Mouse (Mus musculus): ENCODE results near the gene Col27a1. TPM values are rescaled to one million over a fixed set of nuclear protein-coding genes. Genes with fewer than 3 reads are reported as not detected.

Col27a1 gene
- polyA plus RNA-seq (2014; fragmentation: Nextera tagmentation; extraction: Ambion mirVana): 2.0 and 2.6 TPM in 2 replicates

DNA sequence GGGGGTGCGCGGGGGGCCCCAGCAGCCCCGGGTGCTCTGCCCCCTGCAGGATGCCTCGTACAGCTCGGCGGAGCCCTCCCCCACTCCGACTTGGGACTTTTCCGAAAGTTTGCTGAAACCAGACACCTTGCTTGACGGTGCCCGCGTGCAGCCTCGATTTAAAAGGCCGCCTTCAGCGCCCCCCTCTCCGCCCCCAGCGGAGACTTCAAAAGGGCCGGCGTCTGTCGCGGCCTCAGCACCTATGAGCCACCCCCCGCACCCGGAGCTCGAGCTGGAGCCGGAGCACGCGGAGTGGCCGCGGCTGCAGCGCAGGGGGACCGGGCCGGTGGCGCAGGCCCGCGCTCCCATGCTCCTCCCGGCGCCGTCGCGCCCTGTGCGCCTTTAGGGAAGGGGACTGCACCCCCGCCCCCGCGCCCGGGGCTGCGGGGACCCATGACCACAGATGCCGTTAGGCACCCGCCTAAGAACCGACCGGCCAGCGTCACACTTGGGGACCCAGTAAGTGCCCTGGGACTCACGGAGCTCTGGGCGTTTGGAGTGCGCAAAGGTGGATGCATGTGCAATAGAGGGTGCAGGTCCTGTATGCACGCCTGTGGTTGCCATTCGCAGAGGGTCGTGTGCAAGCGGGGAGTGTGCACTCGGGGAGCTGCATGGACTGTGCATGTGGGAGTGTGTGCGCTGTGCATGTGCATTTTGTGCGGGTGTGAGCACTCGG lies at the start of gene Col27a1:
Gene Col27a1, plus strand, starts transcription at position 98 of the 715 bp plus-strand sequence.
- Histone ChIP-seq H3K4me1 (replicated peaks; ENCODE audit: control insufficient read depth, insufficient read depth, low read length) (peaks cover 20% of the 10 kb centered on the region), H3K4me3 (replicated peaks; ENCODE audit: low read length) (peak within 1 kb of the TSS; percentile 55), H3K36me3 (replicated peaks; ENCODE audit: control insufficient read depth, insufficient read depth) (no peaks in the 10 kb centered on the region), H3K27ac (no peak within 1 kb of the TSS), H3K4me2 (replicated peaks) (peak within 1 kb of the TSS; percentile 100), H3K27me3 (ENCODE audit: control insufficient read depth, insufficient read depth, low read length) (peaks cover 52% of the 10 kb centered on the region), H3K9ac (peak within 1 kb of the TSS; percentile 50), H3K9me3 (ENCODE audit: control insufficient read depth, low read length) (no peaks in the 10 kb centered on the region)
- DNase-seq (ENCODE audit: low spot score) (no peak), ATAC-seq (ENCODE audit: low FRiP score) (peak; percentile 33)
- WGBS: under 1% methylated on average over 58 of the region's 61 CpGs

DNA sequence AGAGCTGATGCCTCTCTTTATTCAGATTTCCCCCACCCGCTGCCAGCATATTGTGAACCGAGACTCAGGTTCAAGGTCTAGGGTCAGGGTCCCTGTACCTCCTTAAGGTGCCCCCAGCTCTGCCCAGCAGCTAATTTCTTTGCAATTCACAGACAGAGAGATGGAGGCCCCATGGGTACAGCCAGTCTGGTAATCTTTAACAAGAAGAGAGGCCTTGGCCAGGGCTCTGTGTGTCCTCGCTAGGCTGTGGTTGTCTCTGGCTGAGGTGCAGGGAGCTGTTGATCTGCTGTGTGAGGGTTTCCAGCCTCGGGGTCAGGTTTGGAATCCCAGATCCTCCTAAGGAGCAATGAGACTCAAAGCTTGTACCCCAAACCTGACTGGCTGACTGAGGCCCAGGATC lies 48.2 kb upstream of the Col27a1 start:
- Histone ChIP-seq H3K9ac (no peak overlapping the region), H3K4me1 (replicated peaks; ENCODE audit: control insufficient read depth, insufficient read depth, low read length) (no peaks in the 10 kb centered on the region), H3K36me3 (replicated peaks; ENCODE audit: control insufficient read depth, insufficient read depth) (no peaks in the 10 kb centered on the region), H3K4me2 (replicated peaks) (no peak overlapping the region), H3K9me3 (ENCODE audit: control insufficient read depth, low read length) (no peaks in the 10 kb centered on the region), H3K27me3 (ENCODE audit: control insufficient read depth, insufficient read depth, low read length) (no peaks in the 10 kb centered on the region), H3K4me3 (replicated peaks; ENCODE audit: low read length) (no peak overlapping the region), H3K27ac (no peak overlapping the region)
- 83% methylated on average over 4 of the region's 4 CpGs for WGBS
- no peak for ATAC-seq (ENCODE audit: low FRiP score)
- DNase-seq (ENCODE audit: low spot score): no peak

DNA sequence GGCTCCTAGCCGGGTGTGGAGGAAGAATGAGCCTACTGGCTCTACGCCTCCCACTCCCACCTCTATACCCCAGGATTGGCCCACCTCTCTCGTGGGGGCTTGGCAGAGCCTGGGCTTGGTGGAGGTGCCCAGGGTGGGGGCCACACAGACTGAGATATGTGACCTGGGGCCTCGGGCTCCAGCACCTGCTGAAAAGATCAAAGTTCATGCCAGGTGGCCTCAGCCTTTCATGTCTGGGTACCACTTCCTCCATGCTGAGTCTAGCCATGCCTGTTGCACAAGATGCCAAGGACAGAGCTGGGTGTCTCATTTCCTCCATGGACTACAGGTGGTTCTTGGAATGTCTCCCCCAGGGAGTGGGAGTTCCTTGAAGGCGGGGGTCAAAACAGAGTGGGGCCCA lies 47.5 kb upstream of the Col27a1 start:
- Histone ChIP-seq H3K4me1 (replicated peaks; ENCODE audit: control insufficient read depth, insufficient read depth, low read length) (no peaks in the 10 kb centered on the region), H3K4me2 (replicated peaks) (no peak overlapping the region), H3K9ac (no peak overlapping the region), H3K9me3 (ENCODE audit: control insufficient read depth, low read length) (no peaks in the 10 kb centered on the region), H3K27ac (no peak overlapping the region), H3K4me3 (replicated peaks; ENCODE audit: low read length) (no peak overlapping the region), H3K36me3 (replicated peaks; ENCODE audit: control insufficient read depth, insufficient read depth) (no peaks in the 10 kb centered on the region), H3K27me3 (ENCODE audit: control insufficient read depth, insufficient read depth, low read length) (no peaks in the 10 kb centered on the region)
- 88% methylated on average over 5 of the region's 5 CpGs for WGBS
- no peak for DNase-seq (ENCODE audit: low spot score)
- no peak for ATAC-seq (ENCODE audit: low FRiP score)

DNA sequence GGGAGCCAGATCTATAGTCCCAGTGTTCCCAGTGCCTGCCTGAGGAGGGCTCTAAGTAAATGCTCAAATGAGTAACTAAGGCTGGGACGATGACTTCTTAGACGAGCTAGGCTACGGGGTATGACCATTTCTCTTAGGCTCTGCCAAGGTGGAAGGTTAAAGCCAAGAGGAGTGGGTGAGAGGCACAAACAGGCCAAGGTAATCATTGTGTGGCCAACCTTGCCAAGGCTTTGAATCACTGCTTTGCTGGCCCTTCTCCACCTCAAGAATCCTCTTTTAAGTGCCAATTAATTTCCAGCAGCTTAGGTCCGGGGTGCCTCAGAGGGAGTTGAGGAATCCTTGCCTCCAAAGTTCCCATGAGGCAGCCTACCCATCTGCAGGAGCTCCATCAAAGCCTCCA lies 43.7 kb upstream of the Col27a1 start:
- DNase-seq (ENCODE audit: low spot score) (no peak), ATAC-seq (ENCODE audit: low FRiP score) (no peak)
- 89% methylated on average over 4 of the region's 4 CpGs for WGBS

DNA sequence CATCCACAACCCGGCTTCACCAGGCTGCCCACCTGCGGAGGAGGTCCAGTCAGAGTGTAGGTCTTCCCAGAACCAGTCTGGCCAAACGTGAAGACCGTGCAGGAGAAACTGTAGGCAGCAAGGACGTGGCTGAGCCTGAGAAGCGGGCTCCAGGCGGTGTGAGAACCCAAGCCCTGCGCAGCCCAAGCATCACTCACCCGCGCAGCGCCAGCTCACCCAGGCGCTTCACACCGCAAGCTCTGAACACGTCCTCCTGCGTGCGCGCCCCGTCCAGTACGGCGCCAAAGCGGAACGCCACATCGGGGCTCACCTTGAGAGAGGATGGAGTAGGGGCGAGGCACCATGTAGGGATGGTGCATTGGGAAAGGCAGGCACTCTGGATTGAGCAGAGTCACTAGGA lies 42.7 kb upstream of the Col27a1 start:
- H3K27ac ChIP-seq: no peak overlapping the region

More for the DNA sequence above, 43.7 kb upstream of the Col27a1 start:
- H3K27me3 ChIP-seq (ENCODE audit: control insufficient read depth, insufficient read depth, low read length): no peaks in the 10 kb centered on the region
- no peaks in the 10 kb centered on the region for H3K36me3 ChIP-seq (replicated peaks; ENCODE audit: control insufficient read depth, insufficient read depth)
- H3K4me3 ChIP-seq (replicated peaks; ENCODE audit: low read length): no peak overlapping the region
- H3K9me3 ChIP-seq (ENCODE audit: control insufficient read depth, low read length): no peaks in the 10 kb centered on the region
- H3K4me2 ChIP-seq (replicated peaks): no peak overlapping the region
- no peaks in the 10 kb centered on the region for H3K4me1 ChIP-seq (replicated peaks; ENCODE audit: control insufficient read depth, insufficient read depth, low read length)
- H3K9ac ChIP-seq: no peak overlapping the region
- no peak overlapping the region for H3K27ac ChIP-seq

DNA sequence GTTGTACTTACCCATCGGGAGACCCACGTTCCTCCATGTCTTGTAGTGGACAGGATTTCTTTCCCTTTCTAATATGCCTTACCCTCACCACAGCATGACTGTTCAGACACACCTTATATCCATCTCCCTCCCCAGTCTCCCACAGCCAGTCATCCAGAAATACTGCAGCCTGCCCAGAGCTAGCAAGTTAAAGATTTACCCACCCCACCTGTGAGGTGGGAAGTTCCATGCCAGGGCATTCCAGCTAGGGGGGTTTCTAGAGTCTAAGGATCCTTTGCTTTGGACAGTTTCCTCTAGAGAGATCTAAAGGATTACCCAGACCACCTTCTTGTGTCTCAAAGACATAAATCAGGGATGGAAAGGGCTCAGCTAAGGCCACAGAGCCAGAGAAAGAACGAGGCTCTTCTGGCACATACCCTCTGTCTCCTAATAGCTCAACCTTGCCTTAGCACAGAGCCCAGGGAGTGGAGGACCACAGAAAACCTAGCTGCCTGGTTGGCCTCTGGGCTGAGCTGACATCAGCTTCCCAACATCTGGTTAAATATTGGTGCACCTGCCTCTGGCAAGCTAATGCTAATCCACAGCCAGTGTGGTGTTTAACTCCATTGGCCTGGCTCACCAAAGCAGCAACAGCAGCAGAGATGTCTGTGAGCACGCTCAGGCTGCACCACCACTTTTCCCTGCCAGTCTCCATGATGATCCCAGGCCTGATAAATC lies 41.7 kb upstream of the Col27a1 start, which contains the start of gene Kif12:
Gene Kif12, minus strand, starts transcription at position 163 of the 717 bp plus-strand sequence.
- no peaks in the 10 kb centered on the region for H3K4me1 ChIP-seq (replicated peaks; ENCODE audit: control insufficient read depth, insufficient read depth, low read length)
- no peaks in the 10 kb centered on the region for H3K27me3 ChIP-seq (ENCODE audit: control insufficient read depth, insufficient read depth, low read length)
- no peaks in the 10 kb centered on the region for H3K9me3 ChIP-seq (ENCODE audit: control insufficient read depth, low read length)
- ATAC-seq (ENCODE audit: low FRiP score): no peak
- no peaks in the 10 kb centered on the region for H3K36me3 ChIP-seq (replicated peaks; ENCODE audit: control insufficient read depth, insufficient read depth)
- H3K9ac ChIP-seq: no peak within 1 kb of the TSS
- DNase-seq (ENCODE audit: low spot score): no peak
- no peak within 1 kb of the TSS for H3K4me2 ChIP-seq (replicated peaks)
- WGBS: 82% methylated on average over 4 of the region's 4 CpGs
- no peak within 1 kb of the TSS for H3K27ac ChIP-seq
- H3K4me3 ChIP-seq (replicated peaks; ENCODE audit: low read length): no peak within 1 kb of the TSS

More for the DNA sequence above, 42.7 kb upstream of the Col27a1 start:
- DNase-seq (ENCODE audit: low spot score) (no peak), ATAC-seq (ENCODE audit: low FRiP score) (no peak)
- Histone ChIP-seq H3K9ac (no peak overlapping the region), H3K36me3 (replicated peaks; ENCODE audit: control insufficient read depth, insufficient read depth) (no peaks in the 10 kb centered on the region), H3K4me1 (replicated peaks; ENCODE audit: control insufficient read depth, insufficient read depth, low read length) (no peaks in the 10 kb centered on the region), H3K4me3 (replicated peaks; ENCODE audit: low read length) (no peak overlapping the region), H3K27me3 (ENCODE audit: control insufficient read depth, insufficient read depth, low read length) (no peaks in the 10 kb centered on the region), H3K9me3 (ENCODE audit: control insufficient read depth, low read length) (no peaks in the 10 kb centered on the region), H3K4me2 (replicated peaks) (no peak overlapping the region)
- 44% methylated on average over 24 of the region's 24 CpGs for WGBS

DNA sequence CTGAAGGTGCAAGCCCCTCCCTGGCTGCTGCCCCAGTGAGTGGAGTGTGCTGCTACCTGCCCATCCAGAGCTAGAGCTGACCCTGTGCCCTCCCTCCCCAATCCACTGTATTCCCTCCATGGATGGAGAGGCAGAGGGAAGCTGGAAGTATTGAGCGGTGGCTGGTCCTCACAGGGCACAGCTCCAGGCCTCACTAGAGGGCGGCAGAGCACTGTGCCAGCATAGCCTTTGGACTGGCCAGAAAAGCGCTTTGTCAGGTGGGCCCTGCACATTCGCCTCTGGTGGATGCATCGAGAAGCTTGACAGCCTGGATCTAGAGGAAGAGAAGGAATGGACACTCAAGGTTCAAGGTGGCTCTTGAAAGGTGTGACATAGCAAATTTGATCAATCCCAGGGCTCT lies 32.2 kb upstream of the Col27a1 start:
- DNase-seq (ENCODE audit: low spot score): peak; percentile 83
- H3K36me3 ChIP-seq (replicated peaks; ENCODE audit: control insufficient read depth, insufficient read depth): no peaks in the 10 kb centered on the region
- ATAC-seq (ENCODE audit: low FRiP score): peak; percentile 85
- no peaks in the 10 kb centered on the region for H3K4me1 ChIP-seq (replicated peaks; ENCODE audit: control insufficient read depth, insufficient read depth, low read length)
- H3K9ac ChIP-seq: no peak overlapping the region
- H3K27ac ChIP-seq: no peak overlapping the region
- H3K27me3 ChIP-seq (ENCODE audit: control insufficient read depth, insufficient read depth, low read length): no peaks in the 10 kb centered on the region
- 12% methylated on average over 5 of the region's 5 CpGs for WGBS
- no peak overlapping the region for H3K4me2 ChIP-seq (replicated peaks)
- H3K9me3 ChIP-seq (ENCODE audit: control insufficient read depth, low read length): no peaks in the 10 kb centered on the region
- no peak overlapping the region for H3K4me3 ChIP-seq (replicated peaks; ENCODE audit: low read length)

DNA sequence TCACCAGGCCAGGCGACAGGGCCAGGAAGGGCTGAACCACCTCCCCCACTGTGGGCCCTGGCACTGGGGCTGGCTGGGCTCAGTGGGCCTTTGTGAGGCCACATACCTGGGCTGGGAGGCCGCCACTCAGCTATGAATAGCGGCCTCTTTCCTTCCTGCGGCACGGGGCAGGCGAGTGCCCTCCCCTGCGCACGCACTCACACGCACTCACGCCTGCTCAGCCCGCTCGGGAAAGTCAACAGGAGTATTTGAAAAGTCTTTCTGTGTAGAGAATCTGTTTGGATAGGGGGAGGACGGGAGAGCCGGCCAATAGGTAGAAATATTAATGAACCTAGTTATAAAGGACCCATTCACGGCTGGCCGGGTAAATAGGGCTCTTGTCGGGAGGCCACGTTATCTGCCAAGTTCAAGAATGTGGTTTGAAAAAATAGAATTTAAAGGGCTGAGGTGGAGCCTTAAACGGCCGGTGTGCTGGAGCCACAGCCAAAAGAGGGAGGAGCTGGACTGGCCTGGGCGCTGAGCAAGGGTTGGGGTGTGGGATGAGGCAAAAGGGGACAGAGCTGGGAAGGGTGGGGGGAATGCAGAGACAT lies 27.4 kb upstream of the Col27a1 start:
- DNase-seq (ENCODE audit: low spot score): no peak
- no peak overlapping the region for H3K4me2 ChIP-seq (replicated peaks)

DNA sequence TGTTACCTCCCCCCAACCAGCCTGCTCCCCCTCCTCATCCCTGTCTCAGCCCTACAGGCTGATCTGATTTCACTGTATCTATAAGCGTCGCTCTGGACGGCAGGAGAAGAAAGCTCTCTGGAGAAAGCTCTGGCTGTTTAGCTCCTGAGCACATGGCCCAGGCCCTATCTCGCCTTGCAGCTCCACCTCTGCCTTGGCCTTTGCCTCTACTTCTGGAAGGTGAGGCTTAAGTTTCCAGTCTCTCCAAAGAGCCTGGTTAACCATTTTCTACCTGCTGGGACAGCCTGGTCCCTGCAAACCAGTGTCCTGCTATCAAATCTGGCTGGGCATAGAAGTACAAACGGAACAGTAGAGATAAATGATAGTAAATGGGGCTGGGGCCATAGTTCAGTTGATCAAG lies 22.2 kb upstream of the Col27a1 start:
- DNase-seq (ENCODE audit: low spot score) (no peak), ATAC-seq (ENCODE audit: low FRiP score) (no peak)
- H3K4me3 ChIP-seq (replicated peaks; ENCODE audit: low read length): no peak overlapping the region
- 77% methylated on average over 5 of the region's 5 CpGs for WGBS
- no peak overlapping the region for H3K9ac ChIP-seq
- no peak overlapping the region for H3K27ac ChIP-seq
- no peaks in the 10 kb centered on the region for H3K9me3 ChIP-seq (ENCODE audit: control insufficient read depth, low read length)
- no peaks in the 10 kb centered on the region for H3K4me1 ChIP-seq (replicated peaks; ENCODE audit: control insufficient read depth, insufficient read depth, low read length)
- no peaks in the 10 kb centered on the region for H3K36me3 ChIP-seq (replicated peaks; ENCODE audit: control insufficient read depth, insufficient read depth)
- H3K4me2 ChIP-seq (replicated peaks): no peak overlapping the region
- no peaks in the 10 kb centered on the region for H3K27me3 ChIP-seq (ENCODE audit: control insufficient read depth, insufficient read depth, low read length)

More for the DNA sequence above, 27.4 kb upstream of the Col27a1 start:
- Histone ChIP-seq H3K4me1 (replicated peaks; ENCODE audit: control insufficient read depth, insufficient read depth, low read length) (no peaks in the 10 kb centered on the region), H3K4me3 (replicated peaks; ENCODE audit: low read length) (no peak overlapping the region), H3K9ac (no peak overlapping the region), H3K36me3 (replicated peaks; ENCODE audit: control insufficient read depth, insufficient read depth) (no peaks in the 10 kb centered on the region), H3K27ac (no peak overlapping the region), H3K9me3 (ENCODE audit: control insufficient read depth, low read length) (no peaks in the 10 kb centered on the region), H3K27me3 (ENCODE audit: control insufficient read depth, insufficient read depth, low read length) (no peaks in the 10 kb centered on the region)
- WGBS: 42% methylated on average over 21 of the region's 21 CpGs
- ATAC-seq (ENCODE audit: low FRiP score): peak; percentile 63; the same call in 1 of the 2 replicates

Measured in hindbrain, embryonic 14.5 days (tissue).